Mouse (Mus musculus): Measurements from ENCODE around the gene Ppfibp2.

Gene Ppfibp2

GRCm38 (mm10) chr7:107757308-107758151, 162.5 kb downstream of the Ppfibp2 start, which contains the start of gene Cyb5r2:
TSS of gene Cyb5r2 (minus strand) at chr7:107758032.
- DNase-seq = no peak

DNA sequence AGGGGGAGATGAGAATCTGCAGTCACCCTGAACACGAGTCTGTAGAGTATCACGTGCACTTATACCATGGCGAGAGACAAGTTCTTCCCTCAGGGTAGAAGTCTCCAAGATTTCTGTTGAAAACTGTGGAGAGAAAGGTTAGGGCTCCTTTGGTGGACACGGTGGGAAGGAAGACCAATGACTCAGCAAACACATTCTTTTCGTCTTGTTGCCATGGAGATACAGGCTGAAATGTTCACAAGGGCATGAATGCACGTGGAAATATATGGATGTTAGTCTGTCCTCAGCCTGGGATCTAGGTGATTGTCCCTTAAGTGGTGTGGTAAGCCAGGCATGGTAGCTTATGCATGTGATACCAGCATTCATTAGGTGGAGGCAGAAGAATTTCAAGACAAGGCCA, 175.8 kb downstream of the Ppfibp2 start:
- DNase-seq = no peak

DNA sequence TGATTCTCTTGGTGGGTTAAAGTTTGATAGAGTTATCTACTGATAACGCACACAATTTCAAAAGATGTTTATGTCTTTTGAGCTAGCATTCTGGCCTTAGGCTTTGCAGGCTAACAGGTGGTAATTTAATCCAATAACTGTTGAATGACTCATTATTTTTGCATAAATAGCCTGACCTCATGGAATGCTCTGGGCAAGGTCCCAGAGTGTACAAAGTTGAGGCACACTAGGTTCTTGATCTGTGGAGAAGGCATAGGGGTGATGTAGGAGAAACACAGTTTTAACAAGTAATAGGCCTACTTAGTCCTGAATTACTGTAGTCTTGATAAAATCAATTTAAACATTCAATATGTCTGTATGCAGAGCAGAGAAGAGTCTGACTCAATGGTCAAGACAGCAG, 183.2 kb downstream of the Ppfibp2 start:
- no peak for DNase-seq

DNA sequence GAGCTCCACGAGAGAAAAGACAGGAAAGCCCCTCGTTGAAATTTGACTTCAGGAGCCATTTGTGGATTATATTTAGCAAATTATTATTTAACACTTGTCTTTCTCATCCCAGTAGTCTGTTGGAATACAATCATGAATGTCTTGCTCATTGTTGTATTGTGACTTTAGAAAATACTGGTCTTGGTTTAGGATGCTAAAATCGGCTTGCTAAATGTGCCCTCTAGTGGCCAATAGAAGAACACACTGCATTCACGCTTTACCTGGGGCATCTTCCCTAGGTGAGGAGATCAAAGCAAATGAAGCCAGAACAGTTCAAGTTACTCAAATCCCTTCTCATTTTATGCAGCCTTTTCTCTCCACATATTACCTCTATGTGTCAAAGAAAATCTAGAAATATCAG, 184.6 kb downstream of the Ppfibp2 start:
- DNase-seq = no peak

- no peak for DNase-seq
Measured at GRCm38 (mm10) chr7:107787977-107788620, 193.1 kb downstream of the Ppfibp2 start.

DNA sequence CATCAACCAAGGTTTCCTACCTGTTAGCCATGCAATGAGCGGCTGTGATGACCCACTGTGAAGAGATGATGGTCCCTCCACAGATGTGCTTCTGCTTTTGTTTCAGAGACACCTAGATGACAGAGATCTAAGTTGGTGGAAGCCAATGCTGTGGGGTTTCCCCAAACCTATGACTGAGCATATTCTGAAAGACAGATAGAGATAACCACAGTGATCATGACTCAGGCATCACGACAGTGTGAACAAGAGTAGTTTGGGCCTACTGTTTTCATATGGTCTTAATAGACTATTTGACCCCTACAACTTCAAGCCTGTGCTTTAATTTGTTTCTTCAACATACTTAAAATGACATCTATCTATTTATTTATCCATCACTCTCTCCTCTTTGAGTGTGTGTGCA, 201.5 kb downstream of the Ppfibp2 start:
- no peak for DNase-seq

All from thymus, postnatal 14 days (tissue).